Mouse (Mus musculus): ENCODE measurements at regions not wholly inside any gene's neighbourhood (a gene's known extent, or its start where the extent isn't known, plus 50 kb on each side); places are given as distances from the start of the nearest gene placed in this dataset.

- TF ChIP-seq POLR2A (IDR thresholded peaks at IDR 0.05; ENCODE audit: extremely low read depth, insufficient read depth, low read length): no peak
- Histone ChIP-seq H3K4me3 (ENCODE audit: insufficient read depth, low read length) (no peak overlapping the region), H3K27ac (ENCODE audit: insufficient read depth, low read length) (no peak overlapping the region), H3K4me1 (ENCODE audit: control insufficient read depth, insufficient read depth, low read length) (no peaks in the 10 kb centered on the region)
These were observed 183.1 kb upstream of the Cxcl12 start for GRCm38 (mm10) chr6:116985147-116985737.

GRCm38 (mm10) chr6:116986266-116987000 lies 181.9 kb upstream of the Cxcl12 start:
- no peak overlapping the region for H3K4me3 ChIP-seq (ENCODE audit: insufficient read depth, low read length)
- no peaks in the 10 kb centered on the region for H3K4me1 ChIP-seq (ENCODE audit: control insufficient read depth, insufficient read depth, low read length)
- TF ChIP-seq POLR2A (IDR thresholded peaks at IDR 0.05; ENCODE audit: extremely low read depth, insufficient read depth, low read length) (no peak), CTCF (IDR thresholded peaks at IDR 0.05; ENCODE audit: extremely low read depth, insufficient read depth, low read length) (no peak)
- no peak overlapping the region for H3K27ac ChIP-seq (ENCODE audit: insufficient read depth, low read length)

- no peaks in the 10 kb centered on the region for H3K4me1 ChIP-seq (ENCODE audit: control insufficient read depth, insufficient read depth, low read length)
- no peak for TF ChIP-seq POLR2A (IDR thresholded peaks at IDR 0.05; ENCODE audit: extremely low read depth, insufficient read depth, low read length)
- no peak for TF ChIP-seq CTCF (IDR thresholded peaks at IDR 0.05; ENCODE audit: extremely low read depth, insufficient read depth, low read length)
- no peak overlapping the region for H3K27ac ChIP-seq (ENCODE audit: insufficient read depth, low read length)
- no peak overlapping the region for H3K4me3 ChIP-seq (ENCODE audit: insufficient read depth, low read length)
These were observed 181.1 kb upstream of the Cxcl12 start for GRCm38 (mm10) chr6:116987243-116987642.

DNA sequence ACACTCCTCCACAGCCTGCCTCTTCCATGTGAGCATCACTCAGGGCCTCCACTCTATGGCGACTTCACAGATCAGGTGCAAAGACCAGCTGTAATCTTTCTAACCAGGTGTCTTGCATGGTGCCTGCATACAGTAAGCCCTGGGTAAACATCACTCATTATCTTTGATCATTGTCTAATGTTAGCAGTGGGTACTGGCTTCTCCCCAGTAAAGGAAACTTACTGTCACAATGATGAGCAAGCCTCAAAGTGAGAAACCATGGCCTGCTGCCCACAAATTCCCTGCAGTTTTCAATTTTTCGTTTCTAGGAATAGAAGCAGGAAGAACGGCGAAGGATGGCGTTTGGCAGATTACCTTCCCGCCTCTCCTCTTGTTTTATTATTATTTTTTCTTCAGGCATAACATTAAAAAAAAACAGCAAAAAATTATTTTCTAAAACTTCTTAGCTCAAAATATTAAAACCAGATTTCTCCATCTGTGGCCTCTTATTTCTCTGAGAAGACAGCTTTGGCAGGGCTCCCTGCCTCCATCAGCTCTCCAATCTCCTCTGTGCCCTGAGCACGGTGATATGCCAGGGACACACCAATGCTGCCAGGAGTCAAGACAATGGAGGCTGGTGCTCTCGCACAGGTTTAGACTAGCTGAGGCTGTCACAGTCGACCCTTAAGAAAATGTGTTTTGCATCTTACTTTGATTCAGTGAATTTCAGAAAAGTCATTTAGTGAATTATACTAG lies 169.2 kb upstream of the Cxcl12 start:
- H3K4me1 ChIP-seq (ENCODE audit: control insufficient read depth, insufficient read depth, low read length): peaks cover 5% of the 10 kb centered on the region; the same call in 1 of the 2 replicates
- TF ChIP-seq CTCF (IDR thresholded peaks at IDR 0.05; ENCODE audit: extremely low read depth, insufficient read depth, low read length): no peak
- H3K27ac ChIP-seq (ENCODE audit: insufficient read depth, low read length): no peak overlapping the region
- H3K4me3 ChIP-seq (ENCODE audit: insufficient read depth, low read length): no peak overlapping the region

DNA sequence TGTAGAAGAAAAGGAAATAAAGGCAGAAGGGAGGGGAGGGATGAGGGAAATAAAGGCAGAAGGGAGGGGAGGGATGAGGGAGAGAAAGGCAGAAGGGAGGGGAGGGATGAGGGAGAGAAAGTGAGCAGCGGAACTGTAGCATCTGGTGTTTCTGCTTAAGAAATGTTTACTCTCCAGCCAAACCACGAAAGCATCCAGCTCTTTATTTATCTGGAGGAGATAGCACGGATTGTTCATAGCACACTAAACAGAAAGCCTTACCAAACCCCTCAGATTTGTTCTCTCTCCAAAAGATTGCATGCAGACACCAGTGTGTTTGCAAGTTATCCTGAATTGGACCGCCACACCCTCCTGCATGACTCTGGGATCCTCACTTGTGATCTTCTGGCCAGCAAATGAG lies 168.4 kb upstream of the Cxcl12 start:
- TF ChIP-seq CTCF (IDR thresholded peaks at IDR 0.05; ENCODE audit: extremely low read depth, insufficient read depth, low read length): no peak
- TF ChIP-seq POLR2A (IDR thresholded peaks at IDR 0.05; ENCODE audit: extremely low read depth, insufficient read depth, low read length): no peak
- Histone ChIP-seq H3K27ac (ENCODE audit: insufficient read depth, low read length) (no peak overlapping the region), H3K4me1 (ENCODE audit: control insufficient read depth, insufficient read depth, low read length) (peaks cover 5% of the 10 kb centered on the region; the same call in 1 of the 2 replicates), H3K4me3 (ENCODE audit: insufficient read depth, low read length) (no peak overlapping the region)

DNA sequence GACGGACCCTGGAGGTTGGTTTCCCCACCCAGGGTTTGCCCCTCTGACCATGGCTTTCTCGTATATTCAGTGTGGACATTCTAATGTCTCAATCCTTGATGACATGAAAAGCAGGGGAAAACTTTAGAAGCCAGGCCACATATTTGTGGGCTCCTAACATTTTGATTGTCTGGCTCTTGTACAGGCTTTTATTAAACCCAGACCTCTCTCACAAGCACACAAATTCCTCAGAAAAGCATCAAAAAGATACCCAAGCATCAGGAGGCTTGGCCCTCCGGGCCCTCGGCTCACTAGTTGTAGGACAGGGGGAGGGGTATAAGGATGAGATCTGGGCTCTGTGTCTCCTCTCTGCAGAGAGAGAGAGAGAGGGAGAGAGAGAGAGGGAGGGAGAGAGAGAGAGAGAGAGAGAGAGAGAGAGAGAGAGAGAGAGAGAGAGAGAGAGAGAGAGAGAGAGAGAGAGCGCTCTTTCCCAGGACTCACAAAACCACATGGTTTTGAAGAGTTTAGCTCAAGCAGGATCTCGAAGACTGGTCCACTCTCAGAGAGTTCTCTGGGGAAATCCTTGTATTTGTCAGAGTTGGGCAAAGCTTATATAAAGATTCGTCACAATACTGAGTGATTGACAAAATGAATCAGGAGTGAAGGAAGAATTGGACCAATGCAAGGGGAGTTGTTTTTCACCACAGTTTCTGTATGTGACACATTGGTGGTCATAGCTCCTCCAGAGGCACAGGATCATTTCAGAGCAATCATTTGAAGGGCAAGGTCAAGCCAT lies 167.2 kb upstream of the Cxcl12 start:
- no peak overlapping the region for H3K27ac ChIP-seq (ENCODE audit: insufficient read depth, low read length)

GRCm38 (mm10) chr6:117012621-117013020 lies 155.7 kb upstream of the Cxcl12 start:
- no peak overlapping the region for H3K4me3 ChIP-seq (ENCODE audit: insufficient read depth, low read length)
- H3K27ac ChIP-seq (ENCODE audit: insufficient read depth, low read length): no peak overlapping the region
- TF ChIP-seq CTCF (IDR thresholded peaks at IDR 0.05; ENCODE audit: extremely low read depth, insufficient read depth, low read length): no peak
- TF ChIP-seq POLR2A (IDR thresholded peaks at IDR 0.05; ENCODE audit: extremely low read depth, insufficient read depth, low read length): no peak
- H3K4me1 ChIP-seq (ENCODE audit: control insufficient read depth, insufficient read depth, low read length): no peaks in the 10 kb centered on the region

More for the DNA sequence above, 167.2 kb upstream of the Cxcl12 start:
- TF ChIP-seq POLR2A (IDR thresholded peaks at IDR 0.05; ENCODE audit: extremely low read depth, insufficient read depth, low read length) (no peak), CTCF (IDR thresholded peaks at IDR 0.05; ENCODE audit: extremely low read depth, insufficient read depth, low read length) (no peak)
- Histone ChIP-seq H3K4me3 (ENCODE audit: insufficient read depth, low read length) (no peak overlapping the region), H3K4me1 (ENCODE audit: control insufficient read depth, insufficient read depth, low read length) (peaks cover 5% of the 10 kb centered on the region; the same call in 1 of the 2 replicates)

- H3K27ac ChIP-seq (ENCODE audit: insufficient read depth, low read length): no peak overlapping the region
These were observed 152.9 kb upstream of the Cxcl12 start for GRCm38 (mm10) chr6:117015461-117015860.

GRCm38 (mm10) chr6:117021851-117022250 lies 146.5 kb upstream of the Cxcl12 start:
- Histone ChIP-seq H3K4me1 (ENCODE audit: control insufficient read depth, insufficient read depth, low read length) (no peaks in the 10 kb centered on the region), H3K27ac (ENCODE audit: insufficient read depth, low read length) (no peak overlapping the region), H3K4me3 (ENCODE audit: insufficient read depth, low read length) (no peak overlapping the region)
- TF ChIP-seq CTCF (IDR thresholded peaks at IDR 0.05; ENCODE audit: extremely low read depth, insufficient read depth, low read length) (no peak), POLR2A (IDR thresholded peaks at IDR 0.05; ENCODE audit: extremely low read depth, insufficient read depth, low read length) (no peak)

More at GRCm38 (mm10) chr6:117015461-117015860, 152.9 kb upstream of the Cxcl12 start:
- Histone ChIP-seq H3K4me1 (ENCODE audit: control insufficient read depth, insufficient read depth, low read length) (no peaks in the 10 kb centered on the region), H3K4me3 (ENCODE audit: insufficient read depth, low read length) (no peak overlapping the region)
- TF ChIP-seq CTCF (IDR thresholded peaks at IDR 0.05; ENCODE audit: extremely low read depth, insufficient read depth, low read length) (no peak), POLR2A (IDR thresholded peaks at IDR 0.05; ENCODE audit: extremely low read depth, insufficient read depth, low read length) (no peak)

Data from cortical plate, adult 2 months (tissue).